Mouse (Mus musculus) right cerebral cortex, adult 18-20 months (tissue): ENCODE data around the gene Serpina3j.
"Not testable (repeated sequence)": the region's sequence is repeated elsewhere in the genome, so short reads cannot be mapped to it uniquely, and the experiment has no call there.

Experiments used
- DNase-seq: peaks from one replicate; pipeline ENCODE4 v3.0.0; 2022; ENCODE audit warnings: mixed read lengths

Gene Serpina3j

DNA sequence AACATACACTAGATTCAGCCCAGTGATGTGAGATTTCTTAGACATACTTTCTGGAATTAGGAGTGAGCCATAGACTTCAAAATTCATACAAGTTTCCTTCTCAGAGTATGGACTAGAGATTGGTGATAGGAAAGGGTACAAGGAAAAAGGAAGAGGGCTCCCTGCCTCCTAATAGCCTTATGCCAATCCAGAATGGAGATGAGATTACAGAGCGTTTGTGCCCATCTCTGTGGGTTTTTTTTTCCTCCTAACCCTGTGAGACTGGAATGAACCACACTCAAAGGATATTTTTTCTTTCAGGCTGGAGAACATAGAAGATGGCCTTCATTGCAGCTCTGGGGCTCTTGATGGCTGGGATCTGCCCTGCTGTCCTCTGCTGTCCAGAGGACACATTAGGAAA is at the start of gene Serpina3j:
Gene Serpina3j, plus strand, starts transcription at position 301 of the 400 bp plus-strand sequence.
- no peak for DNase-seq

DNA sequence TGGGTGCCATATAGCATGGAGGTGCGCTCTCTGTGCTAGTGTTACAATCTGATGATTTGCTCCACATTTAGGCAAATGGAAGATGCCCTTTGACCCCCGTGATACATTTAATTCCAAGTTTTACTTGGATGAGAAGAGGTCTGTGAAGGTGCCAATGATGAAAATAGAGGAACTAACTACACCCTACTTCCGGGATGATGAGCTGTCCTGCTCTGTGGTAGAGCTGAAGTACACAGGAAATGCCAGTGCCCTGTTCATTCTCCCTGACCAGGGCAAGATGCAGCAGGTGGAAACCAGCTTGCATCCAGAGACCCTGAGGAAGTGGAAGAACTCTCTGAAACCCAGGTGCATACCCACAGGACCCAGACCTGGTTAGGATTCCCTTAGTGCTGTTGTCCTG is 48.0 kb upstream of the Serpina3j start:
- DNase-seq: no peak

DNA sequence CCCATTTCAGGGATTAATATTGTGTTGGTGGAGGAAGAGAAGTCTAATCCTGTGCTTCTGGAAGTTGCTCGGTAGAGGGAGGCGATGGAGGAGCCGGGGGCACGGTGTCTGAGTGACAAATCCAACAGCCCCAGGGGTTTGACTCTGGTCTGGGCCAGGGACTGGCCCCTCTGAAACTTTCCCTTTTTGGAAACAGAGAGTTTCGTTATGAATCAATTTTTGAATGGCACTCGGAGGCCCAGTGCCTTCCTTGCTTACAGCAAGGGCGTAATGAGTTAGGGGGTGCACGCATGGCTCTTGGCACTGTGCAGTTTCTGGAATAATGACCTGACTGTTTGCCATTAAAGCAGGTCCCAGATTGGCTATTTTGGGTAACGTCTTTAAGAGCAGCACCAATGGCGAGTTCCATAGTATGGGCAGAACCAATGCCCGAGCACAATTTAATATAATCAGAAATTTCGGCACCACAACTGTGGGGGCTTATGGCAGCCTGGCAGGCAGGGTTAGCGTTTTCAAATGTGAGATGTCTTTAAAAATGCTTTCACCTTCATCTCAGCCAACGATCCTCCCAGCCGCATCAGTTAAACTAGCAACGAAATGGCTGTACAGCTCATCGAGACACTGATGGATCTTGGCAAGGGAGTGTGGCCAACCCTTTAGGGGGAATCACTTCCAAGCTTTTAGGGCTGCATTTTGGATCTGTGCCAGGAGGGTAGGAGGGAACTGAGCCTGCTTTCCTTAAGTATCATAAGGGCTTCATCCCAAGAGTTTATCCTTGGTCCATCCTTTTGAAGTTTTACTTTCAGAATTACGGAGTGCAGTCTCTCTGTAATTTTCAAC is 35.9 kb upstream of the Serpina3j start:
- no peak for DNase-seq

DNA sequence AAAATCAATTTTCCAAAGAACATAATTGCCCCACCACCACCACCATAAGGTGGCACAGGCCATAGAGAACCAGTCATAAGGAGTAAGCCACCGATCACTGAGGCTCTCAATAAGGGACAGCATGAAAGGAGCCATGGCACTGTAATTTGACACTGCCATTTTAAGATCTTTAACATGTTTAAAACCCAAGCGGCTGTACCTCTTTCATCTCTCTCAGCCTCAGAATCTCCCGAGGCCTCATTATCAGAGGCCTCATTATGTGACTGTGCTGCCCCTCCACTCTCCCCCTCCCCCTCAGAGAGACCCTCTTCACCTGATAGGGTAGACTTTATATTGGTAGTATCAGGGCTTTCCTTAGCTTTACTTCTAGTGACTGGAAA is 35.3 kb upstream of the Serpina3j start:
- DNase-seq: no peak

DNA sequence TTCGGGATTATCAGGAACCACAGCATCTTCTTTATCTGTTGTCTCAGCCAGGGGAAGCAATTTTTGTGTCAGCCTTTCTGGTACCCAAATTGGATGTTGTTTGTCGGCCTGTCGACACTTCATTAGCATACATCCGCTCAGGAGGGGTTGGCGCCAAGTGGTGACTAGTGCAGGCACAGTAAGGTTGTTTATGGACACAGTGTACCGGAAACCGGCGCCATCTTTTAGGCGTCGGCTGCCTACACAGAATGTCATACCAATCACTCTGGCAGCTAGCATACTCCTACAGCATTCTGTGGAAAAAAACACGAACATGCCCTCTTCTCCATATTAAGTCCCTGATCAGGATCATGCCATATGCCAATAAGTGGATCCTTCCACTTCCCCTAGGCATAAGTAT is 31.0 kb upstream of the Serpina3j start:
- no peak for DNase-seq

DNA sequence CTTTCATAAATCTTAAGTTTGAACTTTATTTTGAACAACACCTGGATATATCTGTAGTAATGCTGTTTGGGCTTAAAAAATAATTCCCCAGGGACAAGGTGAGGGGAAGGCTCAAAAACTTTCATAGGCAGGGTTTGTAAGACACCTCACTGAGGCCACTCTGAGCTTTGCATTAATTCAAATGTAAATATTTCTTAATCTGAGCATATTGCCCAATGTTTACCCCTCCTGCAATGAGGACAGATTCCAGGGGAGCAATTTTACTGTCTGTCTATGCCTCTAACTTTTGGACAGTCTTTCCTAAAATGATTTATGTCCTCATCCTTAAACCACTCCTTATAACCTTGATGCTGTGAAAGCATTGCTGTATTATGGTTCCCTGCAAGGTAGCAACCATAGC is 26.0 kb upstream of the Serpina3j start:
- DNase-seq: no peak

DNA sequence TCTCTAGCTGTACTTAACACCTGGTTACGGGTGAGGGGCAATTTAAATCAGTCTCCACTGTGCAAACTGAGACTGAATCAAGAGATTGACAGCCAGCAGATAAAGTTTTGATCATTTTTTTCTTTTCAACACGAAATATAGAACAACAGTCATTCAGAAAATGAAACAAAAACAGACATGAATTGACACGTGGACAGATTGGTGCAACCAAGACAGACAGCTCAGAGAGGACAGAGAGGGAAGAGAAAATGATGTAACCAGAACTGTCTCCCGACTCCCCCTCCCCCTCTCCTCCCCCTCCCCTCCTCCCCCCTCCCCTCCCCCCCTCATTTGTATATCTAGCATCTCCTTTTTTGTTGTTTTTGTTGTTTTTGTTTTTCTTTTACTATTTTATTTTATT is 24.5 kb upstream of the Serpina3j start:
- no peak for DNase-seq

DNA sequence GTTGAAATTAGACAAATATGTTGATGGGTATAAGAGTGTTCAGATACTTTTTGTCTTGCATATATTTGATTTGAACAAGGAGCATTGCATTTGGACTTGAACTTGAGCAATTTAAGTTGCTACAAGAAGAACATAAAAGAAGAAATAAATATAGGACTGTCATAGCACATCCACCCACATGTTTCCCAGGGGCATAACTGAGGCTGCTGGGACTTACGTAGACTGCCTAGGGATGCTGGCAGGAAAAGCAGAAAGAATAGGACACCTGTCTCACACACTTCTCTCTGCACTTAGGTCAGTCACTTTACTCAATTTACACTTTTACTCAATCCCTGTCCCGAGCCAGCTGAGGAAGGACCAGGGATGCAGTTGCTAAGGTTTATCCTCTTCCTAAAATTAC is 20.4 kb upstream of the Serpina3j start:
- no peak for DNase-seq

DNA sequence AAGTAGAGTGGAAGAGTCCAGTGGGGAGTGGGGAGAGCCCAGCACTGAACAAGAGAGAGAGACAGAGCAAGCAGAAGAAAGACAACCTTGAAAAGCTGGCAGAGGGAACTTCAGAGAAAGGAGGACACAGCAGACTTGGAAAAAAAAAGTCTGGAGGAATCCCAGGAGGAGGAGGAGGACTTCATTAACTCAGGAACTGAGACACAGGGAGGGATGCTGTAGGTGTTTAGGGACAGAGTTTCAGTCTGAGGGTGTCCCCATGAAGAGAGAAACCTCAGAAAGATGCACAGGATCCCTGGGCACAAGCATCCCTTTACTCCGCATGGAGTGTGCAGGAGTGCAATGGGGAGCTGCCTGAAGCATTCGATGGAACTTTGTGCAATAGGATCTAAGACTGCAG is 16.3 kb upstream of the Serpina3j start:
- DNase-seq: peak; percentile 25

DNA sequence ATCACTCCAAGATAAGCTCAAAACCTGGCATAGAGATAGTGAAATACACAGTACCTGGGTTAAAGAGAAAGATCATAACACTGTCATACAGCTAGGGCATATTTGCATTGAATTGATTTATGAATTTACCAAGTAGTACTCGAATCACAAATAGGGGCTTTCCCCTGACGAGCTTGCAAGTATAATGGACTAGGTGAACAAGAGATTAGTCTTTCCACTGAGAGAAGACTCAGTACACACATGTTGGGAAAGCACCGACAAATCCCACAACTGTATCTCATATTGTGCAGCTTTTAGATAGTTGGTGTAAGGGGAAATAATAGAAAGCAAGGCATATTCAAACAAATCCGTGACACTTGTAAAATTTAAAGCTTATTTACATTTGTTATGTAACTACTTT is 8.4 kb upstream of the Serpina3j start:
- DNase-seq: no peak

DNA sequence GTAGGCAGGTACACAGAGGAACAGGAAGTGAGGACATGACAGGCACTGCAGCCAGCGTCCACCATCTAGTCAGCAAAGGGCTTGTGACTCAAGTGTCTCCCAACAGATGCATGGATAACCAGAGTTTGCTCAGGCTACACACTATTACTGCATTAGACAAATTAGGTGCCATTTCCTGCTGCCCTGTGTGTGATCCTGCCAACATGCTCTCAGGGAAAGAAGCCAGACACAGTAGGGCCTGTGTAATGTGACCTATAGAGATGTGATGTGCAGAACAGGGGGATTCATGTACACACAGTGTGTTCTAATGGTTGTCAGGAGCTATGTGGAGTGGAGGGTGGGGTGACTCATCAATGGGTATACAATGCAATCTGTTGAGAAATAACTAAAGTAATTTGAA is 8.1 kb downstream of the Serpina3j start:
- DNase-seq: no peak

DNA sequence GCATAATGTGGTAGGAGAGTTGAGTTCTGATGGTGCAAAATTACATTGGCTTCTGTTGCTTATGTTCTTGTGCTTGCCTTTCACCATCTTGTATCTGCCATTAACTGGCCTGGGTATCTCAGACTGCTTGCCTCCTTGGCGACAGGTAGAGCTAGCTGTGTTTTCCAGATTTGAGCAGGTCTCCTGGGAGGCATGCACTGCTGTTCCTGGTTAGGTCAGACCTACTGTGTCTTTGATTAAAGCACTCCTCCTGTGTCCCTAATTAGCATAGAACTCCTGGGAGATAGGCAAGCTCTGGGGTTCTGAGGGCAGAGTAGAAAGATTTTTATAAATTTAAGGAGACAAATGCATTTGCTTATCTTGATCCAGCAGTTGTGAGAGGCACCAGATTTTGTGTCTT is 17.3 kb downstream of the Serpina3j start:
- DNase-seq: no peak

DNA sequence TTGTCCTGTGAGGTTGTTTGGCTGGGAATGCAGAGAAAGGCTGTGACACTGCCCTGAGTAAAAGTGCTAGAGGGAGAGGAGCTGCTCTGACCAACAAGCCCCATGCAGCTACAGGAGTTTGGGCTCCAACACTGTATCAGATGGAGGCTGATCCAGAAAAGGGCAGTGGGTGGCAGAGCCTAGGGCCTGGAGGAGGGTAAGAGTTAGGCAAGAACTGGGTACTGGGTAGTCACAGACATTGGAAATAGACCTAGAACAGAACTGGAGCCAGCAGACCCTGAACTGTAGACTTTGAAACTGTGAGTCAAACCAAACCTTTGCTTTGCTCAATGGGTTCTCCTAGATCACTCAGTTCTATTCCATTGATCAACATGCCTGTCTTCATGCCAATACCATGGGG is 22.5 kb downstream of the Serpina3j start:
- not testable (repeated sequence) for DNase-seq

DNA sequence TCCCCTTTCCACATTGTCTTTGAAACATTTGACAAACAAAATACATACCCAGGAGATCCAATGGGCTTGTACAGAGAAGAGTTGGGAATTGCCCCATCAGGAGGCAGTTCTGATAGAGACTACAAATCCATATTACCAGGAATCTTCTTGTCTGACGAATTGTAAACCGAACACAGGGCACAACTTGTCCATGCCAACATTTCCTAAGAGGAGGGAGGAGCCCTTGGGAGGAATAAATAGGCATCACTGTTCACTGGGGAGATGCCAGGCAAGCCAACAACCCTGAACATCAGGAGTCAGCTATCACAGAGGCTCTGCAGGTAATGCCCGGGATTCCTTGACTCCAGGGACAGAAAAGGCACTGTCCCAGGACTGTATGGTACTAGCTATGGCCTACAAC is 23.9 kb downstream of the Serpina3j start, which contains the start of the genes Serpina3k and Serpina3m:
Gene Serpina3k, plus strand, starts transcription at position 261 of the 400 bp plus-strand sequence.
Gene Serpina3m, plus strand, starts transcription at position 261 of the 400 bp plus-strand sequence.
- not testable (repeated sequence) for DNase-seq

DNA sequence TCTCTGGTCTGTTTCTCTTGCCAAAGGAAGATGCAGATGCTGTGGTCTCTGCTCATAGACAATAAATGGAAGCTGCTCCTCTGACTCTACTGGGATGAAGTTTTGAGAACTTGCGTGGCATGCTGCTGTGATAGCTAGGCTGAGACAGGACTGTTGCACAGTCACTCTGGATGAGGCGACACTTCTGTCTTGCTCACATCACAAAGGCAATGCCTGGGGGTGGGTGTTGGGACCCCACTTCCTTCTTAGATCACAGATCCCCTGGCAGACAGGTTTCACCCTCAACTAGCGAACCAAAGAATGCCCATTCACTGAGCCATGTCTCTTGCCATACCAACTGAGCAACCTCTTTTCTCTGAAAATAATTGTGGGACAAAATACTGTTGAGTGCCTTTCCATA is 24.4 kb downstream of the Serpina3j start:
- no peak for DNase-seq

DNA sequence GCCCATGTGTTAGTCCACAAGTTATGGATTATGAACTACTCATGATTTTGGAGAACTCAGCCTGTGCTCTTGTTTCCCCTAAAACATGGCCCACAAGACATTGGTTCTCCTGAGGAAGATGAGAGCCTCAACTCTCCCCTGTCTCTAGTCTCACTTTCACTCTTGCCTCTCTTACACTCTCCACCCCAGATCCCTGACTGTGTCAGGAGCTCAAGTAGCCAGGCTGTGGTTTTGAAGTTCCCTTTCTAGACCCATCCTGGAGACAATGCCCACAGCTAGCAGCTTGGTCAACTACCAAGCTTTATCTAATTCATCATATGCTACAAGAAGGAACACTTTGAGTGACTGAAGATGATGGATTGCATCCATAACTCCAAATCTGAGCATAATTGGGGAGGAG is 28.1 kb downstream of the Serpina3j start:
- not testable (repeated sequence) for DNase-seq

DNA sequence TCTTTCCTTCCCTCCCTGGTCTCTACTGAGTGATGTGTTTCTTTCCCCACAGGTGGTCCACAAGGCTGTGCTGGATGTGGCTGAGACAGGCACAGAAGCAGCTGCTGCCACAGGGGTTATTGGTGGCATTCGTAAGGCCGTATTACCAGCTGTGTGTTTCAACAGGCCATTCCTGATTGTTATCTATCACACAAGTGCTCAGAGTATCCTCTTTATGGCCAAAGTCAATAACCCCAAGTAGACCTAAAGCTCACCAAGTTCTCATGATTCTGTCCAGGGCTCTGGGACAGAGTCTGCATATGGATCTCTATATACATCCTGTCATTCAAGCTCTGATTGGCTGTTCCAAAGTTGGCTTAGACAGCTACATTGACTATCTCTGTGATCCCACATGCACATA is 30.8 kb downstream of the Serpina3j start:
- no peak for DNase-seq

DNA sequence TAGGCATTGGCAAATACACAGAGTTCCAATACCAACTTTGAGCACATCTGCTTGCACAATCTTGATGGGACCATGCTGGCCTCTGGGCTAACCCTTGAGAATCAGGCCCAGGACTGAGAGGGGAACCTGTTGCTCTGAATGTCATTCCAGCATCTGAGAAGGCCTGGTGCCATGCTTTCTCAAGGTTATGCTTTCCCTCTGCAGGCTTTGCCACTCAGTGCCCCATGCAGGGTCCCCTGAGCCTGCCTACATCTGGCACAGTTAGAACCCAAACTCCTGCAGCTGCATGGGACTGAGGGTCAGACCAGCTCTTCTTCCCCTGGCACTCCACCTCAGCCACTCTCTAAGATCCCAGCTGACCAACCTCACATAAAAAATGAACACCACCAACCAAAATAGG is 31.4 kb downstream of the Serpina3j start:
- no peak for DNase-seq

DNA sequence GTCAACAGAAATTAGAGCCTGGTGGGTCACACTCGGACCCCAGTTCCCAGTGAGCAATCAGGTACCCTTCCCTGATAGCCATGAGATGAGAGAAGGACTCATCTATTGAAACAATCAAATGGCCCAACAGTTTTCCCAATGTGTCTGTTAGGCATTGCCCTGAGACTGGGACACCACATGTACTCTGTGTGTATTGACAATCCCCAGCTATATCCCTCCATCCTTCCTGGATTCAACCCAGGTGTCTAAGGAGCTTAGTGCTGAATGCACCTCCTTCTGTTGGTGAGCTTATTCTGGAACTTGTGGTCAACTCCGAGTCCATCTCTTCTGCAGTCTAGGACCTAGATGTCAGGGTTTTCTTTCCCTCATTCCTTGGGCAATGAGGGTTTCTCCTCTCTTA is 32.7 kb downstream of the Serpina3j start:
- no peak for DNase-seq

DNA sequence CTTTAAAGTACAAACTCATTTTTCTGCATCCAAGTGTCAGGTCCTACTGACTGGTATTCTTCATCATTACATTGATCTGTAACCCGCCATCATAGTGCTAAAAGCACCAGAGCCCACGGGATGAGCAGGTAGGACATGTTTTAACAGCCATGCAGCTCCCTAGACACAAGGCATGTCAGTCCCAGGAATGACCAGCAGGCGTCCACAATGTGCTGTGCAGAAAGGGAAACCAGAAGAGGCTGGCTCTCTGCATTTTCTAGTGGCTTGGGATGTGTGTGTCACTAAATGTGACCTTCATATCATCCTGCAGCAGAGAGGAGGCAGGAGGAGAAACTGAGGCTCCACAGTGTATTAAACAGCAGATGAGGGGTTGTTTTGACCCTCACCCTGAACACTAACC is 37.5 kb downstream of the Serpina3j start:
- DNase-seq: peak; percentile 31

DNA sequence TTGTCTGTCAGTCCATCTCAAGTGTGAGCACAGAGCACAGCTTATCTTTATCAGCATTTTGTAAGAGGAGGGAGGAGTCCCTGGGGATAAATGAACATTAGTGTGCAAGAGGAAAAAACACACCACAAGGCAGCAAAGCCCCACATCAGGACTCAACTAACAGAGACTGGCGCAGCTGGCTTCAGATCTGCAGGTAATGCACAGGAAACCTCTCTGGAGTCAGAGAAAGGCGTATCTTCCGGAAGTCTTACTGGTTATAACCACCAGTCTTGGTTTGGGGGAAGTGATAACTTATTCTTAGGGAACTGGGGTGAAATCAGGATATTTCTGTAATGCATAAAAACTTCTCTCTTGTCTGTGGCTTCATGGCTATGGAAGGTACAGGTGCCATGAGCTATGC is 41.7 kb downstream of the Serpina3j start:
- no peak for DNase-seq

DNA sequence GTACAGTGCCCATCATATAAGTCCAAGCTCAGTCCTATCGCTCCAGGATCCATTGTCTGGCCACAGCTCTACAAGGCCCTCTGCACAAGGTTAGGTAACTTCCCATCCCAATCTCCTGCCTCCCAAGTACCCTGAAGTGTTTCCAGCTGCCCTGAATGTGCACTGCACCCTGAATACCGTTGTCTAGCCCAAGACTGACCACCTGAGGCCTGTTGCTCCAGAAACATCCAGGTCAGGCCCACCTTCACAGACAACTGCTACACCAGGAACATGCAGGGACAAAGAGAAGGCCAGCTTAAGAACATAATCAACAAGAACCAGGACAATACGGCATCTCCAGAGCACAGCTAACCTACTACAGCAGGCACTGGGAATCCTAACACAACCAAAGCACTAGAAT is 55.6 kb downstream of the Serpina3j start:
- no peak for DNase-seq
